Mouse (Mus musculus) hindbrain, embryonic 12.5 days (tissue): ENCODE measurements at regions not wholly inside any gene's neighbourhood (a gene's known extent, or its start where the extent isn't known, plus 50 kb on each side); places are given as distances from the start of the nearest gene placed in this dataset. TPM values are rescaled to one million over a fixed set of nuclear protein-coding genes. Genes with fewer than 3 reads are reported as not detected.

Experiments
- ATAC-seq: fragments of 200-750 bp; cut with Nextera tagmentation; 2 replicates; pipeline ENCODE4 v1.8.0; 2017; ENCODE audit warnings: moderate TSS enrichment; ENCODE audit not compliant: low FRiP score
- H3K27ac ChIP-seq: fragments of 300-500 bp; sonication (generic); 2 replicates; pipeline ENCODE4 v1.5.1; 2016; ENCODE audit warnings: mild to moderate bottlenecking
- H3K27me3 ChIP-seq: fragments of 300-500 bp; sonication (generic); 2 replicates; pipeline ENCODE4 v1.6.1; 2016; ENCODE audit warnings: mild to moderate bottlenecking
- H3K36me3 ChIP-seq: fragments of 300-500 bp; sonication (generic); 2 replicates; pipeline ENCODE4 v1.6.1; 2016; ENCODE audit warnings: mild to moderate bottlenecking
- H3K4me1 ChIP-seq: fragments of 300-500 bp; sonication (generic); 2 replicates; pipeline ENCODE4 v1.6.1; 2016
- H3K4me2 ChIP-seq: fragments of 300-500 bp; sonication (generic); replicated peaks from 2 replicates; pipeline ENCODE4 v1.6.1; 2016; ENCODE audit warnings: mild to moderate bottlenecking
- H3K4me3 ChIP-seq: fragments of 300-500 bp; sonication (generic); 2 replicates; pipeline ENCODE4 v1.5.1; 2016; ENCODE audit warnings: mild to moderate bottlenecking
- H3K9ac ChIP-seq: fragments of 300-500 bp; sonication (generic); 2 replicates; pipeline ENCODE4 v1.6.1; 2016; ENCODE audit warnings: mild to moderate bottlenecking, moderate library complexity
- H3K9me3 ChIP-seq: fragments of 300-500 bp; sonication (generic); replicated peaks from 2 replicates; pipeline ENCODE4 v1.6.1; 2016; ENCODE audit warnings: mild to moderate bottlenecking
- WGBS: fragments of 180-500 bp; shearing (Covaris S2); methylation state at CpG from one replicate; pipeline ENCODE4 v1.1.7; 2016; 5-methylcytosine and 5-hydroxymethylcytosine counted together
- microRNA-seq: library from miRNA; unstranded; fragments of <30 nt; microRNA quantifications from one replicate; pipeline ENCODE4, GENCODE M21; 2017

GRCm38 (mm10) chr13:28408868-28409608 lies 151.7 kb downstream of the Gm11361 start:
- H3K9ac ChIP-seq = no peak overlapping the region
- peak overlapping the region; percentile 80 for H3K27ac ChIP-seq
- 24% methylated on average over 7 of the region's 7 CpGs for WGBS
- no peaks in the 10 kb centered on the region for H3K27me3 ChIP-seq
- no peaks in the 10 kb centered on the region for H3K36me3 ChIP-seq
- no peak overlapping the region for H3K4me2 ChIP-seq
- H3K4me3 ChIP-seq = no peak overlapping the region
- peaks cover 13% of the 10 kb centered on the region for H3K4me1 ChIP-seq
- ATAC-seq = 0 out of 2 replicates have a peak, but pooled peaks have one; percentile 55
- no peaks in the 10 kb centered on the region for H3K9me3 ChIP-seq

- Histone ChIP-seq H3K4me2 (no peak overlapping the region), H3K9me3 (no peaks in the 10 kb centered on the region), H3K36me3 (no peaks in the 10 kb centered on the region), H3K27me3 (no peaks in the 10 kb centered on the region), H3K4me3 (no peak overlapping the region), H3K9ac (no peak overlapping the region), H3K4me1 (peaks cover 7% of the 10 kb centered on the region; the same call in 1 of the 2 replicates), H3K27ac (no peak overlapping the region)
- no peak for ATAC-seq
- WGBS = 51% methylated on average over 7 of the region's 7 CpGs
Observed at GRCm38 (mm10) chr13:28400459-28400858, 143.1 kb downstream of the Gm11361 start.

Small RNAs in the stretch of these regions (microRNA-seq; reads per million reads assigned to microRNA genes)
- not detected for gene Mir6368
